Mouse (Mus musculus): ENCODE measurements around the gene Klc1.

Gene Klc1

DNA sequence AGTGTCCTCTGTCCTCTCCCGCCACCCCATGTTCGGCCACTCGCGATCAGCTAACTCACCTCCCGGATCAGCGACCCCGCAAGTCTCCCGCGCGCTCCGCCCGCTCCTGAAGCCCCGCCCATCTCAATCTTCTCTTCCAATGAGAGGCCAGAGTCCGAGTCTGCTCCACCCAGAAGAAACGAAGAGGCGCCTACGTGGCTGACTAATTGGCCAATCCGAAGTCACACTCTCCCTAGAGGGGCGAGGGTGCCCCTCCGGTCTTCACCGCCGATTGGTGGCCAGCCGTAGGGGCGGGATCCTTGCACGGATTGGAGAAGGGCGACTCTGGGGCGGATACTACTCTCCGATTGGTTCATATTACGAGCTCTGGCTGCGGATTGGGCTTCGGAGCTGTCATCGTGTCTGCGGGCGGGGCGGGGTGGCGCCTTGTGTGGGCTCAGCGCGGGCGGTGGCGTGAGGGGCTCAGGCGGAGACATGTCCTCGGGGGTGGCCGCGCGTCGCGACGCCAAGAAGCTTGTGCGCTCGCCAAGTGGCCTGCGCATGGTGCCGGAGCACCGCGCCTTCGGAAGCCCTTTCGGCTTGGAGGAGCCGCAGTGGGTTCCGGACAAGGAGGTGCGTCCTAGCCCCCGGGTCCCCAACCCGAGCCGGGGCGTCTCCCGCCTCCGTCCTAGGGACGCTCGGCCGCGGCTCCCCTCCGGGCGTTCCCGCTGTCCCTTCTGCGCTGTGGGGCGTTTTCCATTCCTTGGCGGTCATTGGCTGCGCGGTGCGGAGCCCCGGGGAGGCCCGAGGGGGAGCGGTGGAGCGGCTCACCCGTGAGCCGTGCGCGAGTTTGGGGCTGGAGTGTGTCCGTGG, 55.3 kb downstream of the Klc1 start, which contains the start of the genes Xrcc3 and Zfyve21:
TSS of gene Xrcc3 (minus strand) at position 108 of the 852 bp plus-strand sequence.
TSS of gene Zfyve21 (plus strand) at position 405 of the 852 bp plus-strand sequence.
- DNase-seq (ENCODE audit: low spot score in 2 of 2): peak; percentile 99 to 100

DNA sequence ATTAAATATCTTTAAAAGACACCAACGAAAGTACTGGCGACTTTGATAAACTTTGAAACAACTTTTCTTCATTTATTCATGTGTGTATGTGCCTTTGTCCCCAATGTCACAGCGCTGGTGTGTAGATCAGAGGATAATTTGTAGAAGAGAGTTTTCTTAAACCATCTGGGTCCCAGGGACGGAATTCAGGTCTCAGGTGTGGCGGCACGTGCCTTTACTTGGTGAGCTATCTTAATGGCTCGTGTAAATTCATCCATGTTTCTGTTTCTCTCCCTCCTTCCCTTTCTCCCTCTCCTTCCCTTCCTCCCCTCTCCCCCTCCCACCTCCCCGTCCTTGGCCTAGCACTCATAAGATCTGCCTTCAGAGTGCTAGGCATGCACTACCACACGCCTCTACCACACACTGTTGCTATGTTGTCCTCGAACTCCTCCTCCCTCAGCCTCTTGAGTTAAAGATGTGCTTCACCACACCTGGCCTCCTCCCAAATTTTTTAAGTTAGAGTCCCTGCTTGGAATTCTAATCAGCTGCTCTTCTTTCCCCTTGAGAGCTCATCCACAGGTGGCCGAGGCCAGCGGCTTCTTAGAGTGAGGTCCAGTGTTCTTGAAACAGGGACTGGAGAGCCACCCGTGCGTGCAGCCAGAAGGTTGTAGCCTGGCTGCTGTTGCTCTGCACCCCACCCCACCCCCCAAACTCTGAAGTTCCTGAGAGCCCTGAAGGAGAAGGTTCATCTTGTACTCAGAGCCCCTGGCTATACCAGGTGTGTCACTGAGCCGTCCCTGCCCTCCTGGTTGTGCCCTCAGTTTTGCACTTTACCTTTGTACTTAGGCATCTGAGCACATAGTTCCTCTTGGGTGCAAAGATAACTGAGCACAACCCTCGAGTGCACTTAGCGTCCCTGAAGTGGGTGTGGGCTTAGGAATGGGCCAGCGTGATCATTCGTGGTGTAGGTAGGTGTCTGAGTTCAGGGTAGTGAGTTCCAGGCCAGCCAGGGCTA, 56.4 kb downstream of the Klc1 start:
- no peak for DNase-seq (ENCODE audit: low spot score in 2 of 2)

DNA sequence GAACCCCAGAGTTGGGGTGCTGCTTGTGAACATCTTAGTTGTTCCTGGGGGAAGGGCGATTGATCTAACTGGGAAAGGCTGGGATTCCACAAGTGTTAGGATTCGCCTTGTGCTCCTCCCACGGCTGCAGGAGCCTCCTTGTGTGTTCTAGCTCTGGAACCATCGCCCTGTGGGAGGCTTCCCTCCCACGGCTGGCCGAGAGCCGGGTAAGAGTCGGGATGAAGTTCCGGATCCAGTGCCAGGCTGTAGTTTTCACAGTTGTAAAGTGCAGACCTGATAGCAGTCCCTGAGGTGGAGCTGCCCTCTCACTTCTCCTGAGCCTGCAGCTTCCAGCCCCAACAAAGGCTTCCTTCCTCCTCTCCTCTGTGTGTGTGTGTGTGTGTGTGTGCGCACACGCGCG, 57.9 kb downstream of the Klc1 start:
- peak in 1 of 2 experiments; percentile 65 for DNase-seq (ENCODE audit: low spot score in 2 of 2)

DNA sequence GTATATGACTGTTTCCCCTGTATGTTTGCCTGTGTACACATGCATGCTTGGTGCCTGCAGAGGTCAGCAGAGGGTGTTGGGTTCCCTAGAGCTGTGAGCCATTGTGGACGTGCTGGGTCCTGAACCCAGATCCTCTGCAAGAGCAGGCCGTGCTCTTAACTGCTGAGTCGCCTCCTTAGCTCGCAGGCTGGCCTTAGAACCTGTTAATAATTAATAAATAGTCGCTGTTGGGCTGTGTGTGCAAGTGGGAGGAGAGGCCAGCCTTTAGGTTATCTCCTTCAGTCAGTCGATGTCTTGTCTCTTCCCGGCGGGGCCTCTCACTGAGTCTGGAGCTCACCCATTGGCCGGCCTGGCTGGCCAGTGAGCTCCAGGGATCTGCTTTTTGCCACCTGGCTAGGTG, 58.3 kb downstream of the Klc1 start:
- DNase-seq (ENCODE audit: low spot score in 2 of 2): no peak

DNA sequence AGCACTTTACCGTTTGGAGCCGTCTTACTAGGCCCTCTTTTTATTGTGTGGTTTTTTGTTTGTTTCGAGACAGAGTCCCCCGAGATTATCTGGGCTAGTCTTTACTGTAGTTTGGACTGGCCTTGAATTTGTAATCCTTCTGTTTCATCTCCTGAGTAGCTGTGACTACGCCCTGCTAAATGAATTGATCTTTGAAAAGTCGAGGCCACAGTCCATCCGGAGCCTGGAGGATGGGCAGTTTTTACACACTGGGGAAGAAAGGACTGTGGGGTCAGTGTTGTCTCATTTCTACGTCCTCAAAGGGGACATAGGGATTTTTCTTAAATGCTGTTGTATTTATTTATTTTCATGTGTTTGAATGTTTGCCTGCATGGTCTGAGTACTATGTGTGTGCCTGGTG, 59.3 kb downstream of the Klc1 start:
- DNase-seq (ENCODE audit: low spot score in 2 of 2): no peak

DNA sequence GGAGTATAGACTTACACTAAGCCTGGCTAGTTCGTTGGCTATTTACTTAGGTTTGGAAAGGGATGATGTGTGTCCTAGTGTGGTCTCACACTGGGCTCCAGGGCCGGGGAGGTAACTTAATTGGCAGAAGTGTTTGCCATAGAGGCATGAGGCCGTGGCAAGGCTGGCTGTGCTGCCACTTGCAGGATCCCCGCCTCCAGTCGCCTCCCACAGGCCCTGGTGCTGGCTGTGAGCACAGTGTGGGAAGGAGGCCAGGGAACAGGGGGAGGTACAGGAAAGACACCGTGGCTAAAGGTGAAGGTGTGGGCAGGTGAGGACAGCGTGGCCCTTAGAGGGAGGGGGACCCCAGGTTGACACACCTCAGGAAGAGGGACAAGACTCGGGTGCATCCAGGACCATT, 61.3 kb downstream of the Klc1 start:
- DNase-seq (ENCODE audit: low spot score in 2 of 2): no peak

DNA sequence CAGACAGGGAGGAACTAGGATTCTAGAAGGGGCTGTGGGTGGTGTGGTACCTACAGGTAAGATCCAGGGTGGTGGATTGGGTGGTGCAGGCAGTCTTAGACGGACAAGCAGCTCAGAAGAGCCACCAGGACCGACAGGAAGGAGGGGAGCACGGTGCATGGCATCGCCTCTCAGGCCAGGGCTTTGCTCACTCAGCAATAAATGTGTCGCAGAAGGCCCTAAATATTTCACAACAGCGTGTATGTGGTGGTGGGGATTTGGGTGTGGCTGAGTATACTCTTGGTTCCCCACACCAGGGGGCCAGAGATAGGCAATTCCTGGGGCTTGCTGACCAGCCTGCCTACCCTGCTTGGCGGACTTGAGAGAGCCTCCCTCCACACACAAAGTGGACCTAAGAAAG, 62.1 kb downstream of the Klc1 start:
- no peak for DNase-seq (ENCODE audit: low spot score in 2 of 2)

DNA sequence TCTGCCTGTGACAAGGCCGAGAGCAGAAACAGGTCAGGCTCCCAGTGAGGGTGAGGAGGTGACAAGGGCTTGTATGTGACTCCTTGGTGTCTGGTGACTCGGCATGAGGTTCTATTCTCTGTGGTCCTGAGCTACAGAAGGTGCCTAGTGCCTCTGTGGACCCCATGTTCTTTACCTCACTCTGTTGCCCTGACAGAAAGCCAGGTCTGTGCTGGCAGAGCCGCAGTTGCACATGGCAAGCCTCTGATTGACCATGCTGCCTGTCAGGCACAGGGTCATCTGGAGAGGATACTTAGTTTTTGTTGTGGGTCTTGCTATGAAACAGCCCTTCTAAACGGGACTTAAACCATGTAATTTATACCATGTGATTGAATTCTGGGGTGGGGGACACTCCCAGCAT, 63.3 kb downstream of the Klc1 start:
- no peak for DNase-seq (ENCODE audit: low spot score in 2 of 2)

DNA sequence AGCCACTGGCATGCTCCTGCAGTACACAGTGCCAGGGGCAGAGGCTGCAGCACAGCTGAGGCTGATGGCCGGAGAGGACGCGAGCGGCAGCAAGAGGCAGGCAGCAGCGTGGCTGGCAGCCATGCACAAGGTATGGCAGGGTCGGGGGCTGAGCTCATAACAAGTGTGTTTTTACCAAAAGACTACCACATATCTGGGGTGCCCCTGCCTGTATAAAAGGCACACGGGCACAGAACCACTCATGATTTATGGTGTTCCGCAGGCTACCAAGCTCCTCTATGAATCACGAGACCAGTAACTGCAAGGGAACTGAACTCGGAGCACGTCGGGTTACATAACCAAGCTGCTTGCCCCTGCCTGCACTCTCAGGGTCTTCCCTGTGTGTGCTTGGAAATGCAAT, 68.9 kb downstream of the Klc1 start:
- DNase-seq (ENCODE audit: low spot score in 2 of 2): no peak

DNA sequence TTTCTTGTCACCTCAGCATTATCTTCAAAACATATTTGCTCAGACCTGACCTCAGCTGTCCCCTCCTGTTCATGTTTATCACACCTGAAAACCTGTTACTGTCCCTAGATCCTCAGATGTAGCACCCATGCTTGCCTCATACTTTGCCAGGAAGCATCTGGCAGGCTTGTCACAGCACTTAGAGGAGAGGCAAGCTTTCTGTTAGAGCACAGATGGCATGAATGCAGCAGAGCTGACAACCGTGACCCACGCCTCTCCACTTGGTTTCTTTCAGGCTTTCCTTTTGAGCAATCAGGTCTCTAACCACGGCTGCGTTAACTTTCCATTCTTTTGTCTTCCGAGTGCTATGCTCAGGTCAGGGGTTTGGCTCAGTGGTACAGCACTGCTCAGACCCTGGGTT, 70.8 kb downstream of the Klc1 start:
- DNase-seq (ENCODE audit: low spot score in 2 of 2): no peak

DNA sequence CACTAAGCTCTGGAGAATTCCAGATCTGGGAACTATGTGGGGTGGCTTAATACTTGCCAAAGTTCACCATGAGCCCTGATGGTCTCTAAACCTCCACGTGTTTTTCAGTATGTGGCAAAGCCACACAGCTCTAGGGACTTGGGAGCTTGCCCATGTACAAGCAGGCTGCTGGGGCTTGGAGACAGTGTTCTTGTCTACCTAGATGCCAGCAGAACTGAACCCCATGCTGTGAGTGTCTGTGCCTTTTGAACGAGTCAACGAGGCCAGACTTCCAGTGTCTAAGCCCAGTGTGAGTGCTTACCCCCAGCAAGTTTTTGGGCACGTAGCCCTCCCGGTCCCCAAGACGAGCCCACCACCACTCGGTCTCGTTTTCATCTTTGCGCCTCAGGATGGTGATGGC, 71.3 kb downstream of the Klc1 start:
- DNase-seq (ENCODE audit: low spot score in 2 of 2): no peak

DNA sequence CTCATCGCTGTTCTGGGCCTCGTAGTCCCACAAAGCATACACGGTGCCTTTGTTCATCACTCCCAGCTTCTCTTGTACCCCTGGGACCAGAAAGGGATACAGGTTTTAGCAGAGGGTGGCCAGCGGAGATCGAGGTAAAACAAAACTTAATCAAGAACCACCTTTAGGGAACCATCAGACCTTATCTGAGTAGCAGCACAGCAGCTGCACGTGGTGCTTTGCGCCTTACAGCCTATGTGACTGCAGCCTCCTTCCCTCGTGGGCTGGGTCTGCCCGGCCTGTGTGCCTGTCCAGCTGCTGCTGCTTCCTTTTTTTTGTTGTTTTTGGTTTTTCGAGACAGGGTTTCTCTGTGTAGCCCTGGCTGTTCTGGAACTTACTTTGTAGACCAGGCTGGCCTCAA, 71.7 kb downstream of the Klc1 start:
- DNase-seq (ENCODE audit: low spot score in 2 of 2): no peak

DNA sequence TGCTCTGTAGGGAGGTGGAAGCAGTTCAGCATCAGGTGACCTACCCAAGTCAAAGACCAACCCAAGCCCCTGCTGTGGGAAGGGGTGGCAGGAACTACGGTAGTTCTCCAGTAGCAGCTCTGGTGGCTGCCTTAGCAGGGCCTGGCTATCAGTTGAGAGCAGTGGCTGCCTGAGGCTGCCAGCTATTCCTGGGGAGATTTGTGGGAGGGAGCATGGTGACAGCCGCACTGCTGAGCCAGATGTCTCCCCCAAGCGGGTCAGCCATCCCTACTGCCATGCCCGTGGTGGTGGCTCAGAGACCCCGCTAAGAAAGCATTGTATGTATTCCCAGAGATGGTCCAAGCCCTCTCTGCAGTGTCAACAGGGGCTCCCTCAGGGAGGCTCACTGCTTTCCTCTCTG, 74.0 kb downstream of the Klc1 start:
- DNase-seq (ENCODE audit: low spot score in 2 of 2): no peak

DNA sequence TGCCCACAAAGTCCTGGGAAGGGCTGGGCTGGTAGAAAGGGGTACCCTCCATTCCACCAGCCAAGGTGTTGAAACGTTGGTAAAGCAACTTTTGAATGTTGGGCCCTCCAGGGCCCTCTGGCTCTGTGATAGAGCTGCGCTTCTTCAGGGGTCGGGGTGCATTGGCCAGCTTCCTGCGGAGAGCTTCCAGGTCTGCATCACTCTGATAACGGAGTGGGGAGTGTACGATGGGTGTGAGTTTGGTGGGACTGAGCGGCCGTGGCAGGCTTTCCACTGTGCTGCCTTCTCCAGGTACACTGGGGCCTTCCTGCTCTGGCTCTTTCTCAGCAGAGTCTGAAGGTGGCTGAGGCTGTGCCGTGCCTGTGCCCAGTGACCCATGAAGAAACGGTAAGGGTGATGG, 74.8 kb downstream of the Klc1 start:
- no peak for DNase-seq (ENCODE audit: low spot score in 2 of 2)

DNA sequence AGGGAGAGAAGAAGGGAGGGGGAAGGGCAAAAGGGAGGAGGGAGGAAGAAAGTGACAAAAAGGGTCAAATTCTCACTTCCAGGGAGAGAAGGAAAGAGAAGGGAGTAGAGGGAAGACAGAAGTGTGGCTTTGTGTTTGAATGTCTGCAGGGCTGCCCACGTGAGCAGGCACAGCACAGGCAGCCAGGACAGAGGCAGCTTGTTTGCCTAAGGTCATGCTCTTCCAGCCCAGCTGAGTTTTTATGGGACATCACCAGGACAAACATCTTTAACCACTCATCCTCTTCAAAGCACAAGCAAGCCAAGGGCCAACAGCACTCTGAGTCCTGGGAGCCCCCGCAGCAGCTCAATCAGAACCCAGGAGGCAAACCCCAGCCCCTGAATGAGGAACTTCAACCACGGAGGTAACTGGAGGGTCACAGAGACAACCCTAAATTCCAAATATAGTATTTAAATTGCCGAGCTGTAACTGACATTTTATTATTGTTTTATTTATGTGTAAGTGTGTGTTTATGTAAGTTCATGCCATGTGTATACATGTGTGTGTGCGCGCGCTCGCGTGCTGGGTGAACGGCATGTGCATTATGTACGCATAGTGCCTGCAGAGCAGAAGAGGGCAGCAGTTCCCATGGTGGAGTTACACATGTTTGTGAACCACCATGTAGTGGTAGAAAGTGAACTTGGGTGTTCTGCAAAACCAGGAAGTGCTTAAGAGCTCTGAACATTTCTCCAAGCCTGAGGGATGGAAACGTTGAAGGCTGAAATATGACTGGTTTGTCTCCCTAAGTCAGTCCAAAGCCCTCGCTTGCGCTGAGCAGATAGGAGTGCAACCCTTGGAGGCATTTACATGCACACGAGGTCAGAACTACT, 84.2 kb downstream of the Klc1 start:
- DNase-seq (ENCODE audit: low spot score in 2 of 2): no peak

DNA sequence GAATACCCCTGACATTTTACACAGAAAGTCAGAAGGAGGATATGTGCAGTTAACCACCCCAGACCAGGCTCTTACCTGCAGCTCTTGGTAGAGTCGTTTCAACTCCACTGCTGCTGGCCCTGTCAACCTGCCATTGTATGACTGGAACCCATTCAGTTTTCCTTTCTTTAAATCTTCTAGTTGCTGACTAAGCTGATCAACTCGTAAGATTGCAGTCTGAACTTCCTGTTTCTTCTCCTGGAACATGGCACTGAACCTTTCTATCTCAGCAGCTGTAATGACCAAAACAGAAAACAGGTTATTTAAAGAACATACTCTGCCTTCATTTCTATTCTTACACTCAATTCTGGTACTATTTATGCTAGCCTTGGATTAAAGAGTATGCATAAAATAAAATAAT, 84.8 kb downstream of the Klc1 start:
- DNase-seq (ENCODE audit: low spot score in 2 of 2): no peak

DNA sequence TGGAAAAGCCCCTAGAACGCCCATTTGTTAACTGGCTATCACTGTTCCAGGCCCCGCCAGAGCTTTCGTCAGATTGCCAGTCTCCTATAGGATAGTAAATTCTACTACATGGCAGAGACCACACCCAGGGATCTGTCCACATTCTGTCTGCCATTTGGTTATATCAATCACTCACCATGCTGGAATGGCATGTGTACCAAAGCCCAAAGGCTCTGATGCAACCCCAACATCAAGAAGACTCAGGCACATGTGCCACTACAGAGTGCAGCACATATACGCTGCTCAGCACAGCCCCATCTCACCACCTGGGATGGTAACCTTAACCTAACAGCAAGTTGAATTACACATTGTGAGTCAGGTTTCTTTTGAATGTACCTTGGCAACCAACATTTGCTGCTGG, 87.3 kb downstream of the Klc1 start:
- no peak for DNase-seq (ENCODE audit: low spot score in 2 of 2)

DNA sequence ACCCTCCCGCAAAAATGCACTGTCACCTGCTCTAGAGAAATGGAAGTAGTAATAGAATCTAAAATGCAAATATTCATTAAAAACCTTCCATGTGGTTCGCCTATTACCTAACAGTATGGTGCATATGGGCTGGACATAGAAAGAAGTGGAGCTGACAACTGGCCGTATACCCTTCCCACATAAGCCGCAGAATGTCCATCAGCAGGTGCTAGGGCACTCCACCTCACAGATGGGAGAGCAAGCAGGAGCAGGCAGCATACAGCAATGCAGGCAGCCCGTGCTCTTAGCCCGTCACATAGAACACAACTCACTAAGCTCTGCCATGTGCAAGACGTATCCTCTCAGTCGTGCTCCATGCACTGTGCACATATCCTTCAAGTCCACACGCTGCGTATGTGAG, 88.2 kb downstream of the Klc1 start:
- no peak for DNase-seq (ENCODE audit: low spot score in 2 of 2)

DNA sequence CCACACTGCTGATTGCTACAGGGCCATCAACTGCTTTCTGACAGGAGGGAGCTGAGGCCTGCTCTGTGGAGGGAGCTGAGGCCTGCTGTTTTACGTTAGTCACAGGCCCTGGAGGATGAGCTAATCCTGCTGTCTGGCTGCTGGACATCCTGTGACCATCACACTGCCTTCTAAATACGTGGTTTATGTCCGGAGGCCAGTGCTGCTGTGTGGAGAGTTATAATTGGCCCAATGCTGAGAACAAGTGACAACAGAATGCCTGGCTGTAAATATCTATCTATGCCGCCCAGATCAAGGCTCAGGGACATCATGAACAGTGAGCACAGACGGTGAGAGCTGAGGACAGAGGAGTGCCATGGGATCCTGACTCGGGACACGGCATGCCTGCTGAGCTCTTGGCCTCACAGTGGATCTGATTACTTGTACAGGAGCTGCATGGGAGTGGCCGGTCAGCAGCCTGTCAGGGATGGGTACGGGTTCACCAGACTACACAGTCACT, 89.7 kb downstream of the Klc1 start:
- no peak for DNase-seq (ENCODE audit: low spot score in 2 of 2)

DNA sequence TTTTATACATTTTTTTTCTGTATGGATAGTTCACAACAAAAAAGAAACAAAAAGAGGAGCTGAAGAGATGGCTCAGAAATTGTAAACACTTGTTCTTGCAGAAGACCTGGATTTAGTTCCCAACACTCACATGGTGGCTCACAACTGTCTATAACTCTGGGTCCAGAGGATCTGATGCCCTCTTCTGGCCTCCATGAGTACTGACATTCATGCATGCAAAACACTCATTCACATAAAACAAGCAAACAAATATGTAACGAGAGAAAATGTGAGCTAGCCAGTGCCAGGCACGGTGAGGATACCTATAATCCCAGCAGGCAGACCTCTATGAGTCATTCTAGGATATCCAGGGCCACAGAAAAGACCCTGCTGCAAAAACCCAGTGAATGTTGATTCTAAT, 92.6 kb downstream of the Klc1 start:
- no peak for DNase-seq (ENCODE audit: low spot score in 2 of 2)

DNA sequence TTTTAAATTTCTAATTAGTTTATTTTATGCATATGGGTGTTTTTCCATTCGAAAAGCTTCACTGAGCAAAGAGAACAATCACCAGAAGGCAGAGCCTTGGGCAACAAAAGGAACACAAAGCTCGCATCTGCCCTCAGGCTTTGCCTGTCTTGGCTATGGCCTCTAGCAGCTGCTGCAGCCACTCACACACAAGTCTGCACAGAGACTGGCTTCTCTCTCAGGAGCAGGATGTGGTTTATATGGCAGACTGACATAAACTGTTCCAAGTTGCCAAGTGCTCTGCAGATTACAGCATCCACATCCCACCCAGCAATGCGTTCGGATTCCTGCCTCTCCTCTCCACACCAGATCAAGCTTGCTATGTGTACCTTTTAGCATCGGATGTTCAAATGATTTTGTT, 93.1 kb downstream of the Klc1 start:
- no peak for DNase-seq (ENCODE audit: low spot score in 2 of 2)
